Comparison of ENCODE assay signal across 34 mouse cellular contexts in the genomic region with DNA sequence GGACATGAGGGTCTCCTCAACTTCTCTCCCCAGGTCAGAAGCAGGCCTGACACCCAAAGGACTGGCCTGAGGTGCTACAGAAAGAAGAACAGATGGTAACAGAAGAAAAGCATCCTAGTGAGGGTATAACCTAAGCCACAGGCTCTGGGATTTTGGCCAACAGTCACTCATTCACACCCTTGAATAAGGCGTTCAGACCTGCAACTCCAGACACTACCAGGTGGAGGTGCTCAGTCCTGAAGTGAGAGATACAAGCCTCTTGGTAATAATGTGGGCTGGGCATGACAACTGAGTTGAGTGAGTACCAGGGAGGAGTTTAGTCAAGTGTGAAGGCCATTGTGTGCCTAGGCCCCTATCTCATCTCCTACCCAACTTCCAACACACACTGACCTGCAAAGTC. TPM values are rescaled to one million over a fixed set of nuclear protein-coding genes. Genes with fewer than 3 reads are reported as not detected.
DNase-seq lines count a peak whose midpoint lies in the region; ATAC-seq and TF ChIP-seq lines count a peak whose summit lies in the region.
"Had no signal": no experiment of that assay in that cellular context is flagged by ENCODE, and none has a peak within 500 bp of the region (broad histone marks: within the 10 kb centered on the region; RNA-seq: fewer than 3 reads in every experiment).

No protein-coding gene starts in this region.

- H3K36me3 ChIP-seq in forebrain, embryonic 10.5 days (replicated peaks): no peaks in the 10 kb centered on the region
- H3K36me3 ChIP-seq in forebrain, postnatal 0 days (ENCODE audit: insufficient read depth): no peaks in the 10 kb centered on the region
- H3K36me3 ChIP-seq: embryonic facial prominence, embryonic 12.5 days; embryonic facial prominence, embryonic 15.5 days; forebrain, embryonic 12.5 days; forebrain, embryonic 15.5 days; heart, embryonic 10.5 days; heart, embryonic 13.5 days had no signal

- DNase-seq in forebrain, embryonic 10.5 days (ENCODE audit: extremely low spot score, low spot score): no peak
- no peak for DNase-seq in forebrain, postnatal 0 days
- DNase-seq in lung, postnatal 10 days: peak; percentile 18
- no peak for DNase-seq in lung, postnatal 25 days (ENCODE audit: low spot score)
- peak; percentile 58 for DNase-seq in ES-CJ7 (ENCODE audit: low read depth, low spot score)
- DNase-seq in ZHBTc4 (ENCODE audit: low read depth, low spot score): peak; percentile 54
- DNase-seq in thymus, postnatal 14 days: no peak
- no peak for DNase-seq in adrenal gland, postnatal 25 days
- DNase-seq: adrenal gland, adult 8-10 months; cerebellum, adult 11 months; cerebellum, adult 2 months; cerebellum, adult 9-11 months; cerebellum, postnatal 25 days; gastrocnemius, postnatal 10 days; gastrocnemius, postnatal 36 days; heart, adult 2 months; heart, postnatal 14 days; heart, postnatal 4 days; kidney, adult 11 months had no signal

- no peak overlapping the region for H3K9ac ChIP-seq in forebrain, postnatal 0 days
- H3K9ac ChIP-seq: embryonic facial prominence, embryonic 12.5 days; embryonic facial prominence, embryonic 15.5 days; forebrain, embryonic 12.5 days; forebrain, embryonic 15.5 days; heart, embryonic 13.5 days; hindbrain, embryonic 14.5 days had no signal

- ATAC-seq in forebrain, postnatal 0 days: no peak
- ATAC-seq: activated CD4-positive, CD25-positive, alpha-beta regulatory T cell, adult 4 months; forebrain, embryonic 15.5 days; hindbrain, postnatal 0 days; inflammation-experienced regulatory T-cells, adult 6 months; Patski had no signal

- H3K4me1 ChIP-seq in forebrain, embryonic 10.5 days: peaks cover 7% of the 10 kb centered on the region
- no peaks in the 10 kb centered on the region for H3K4me1 ChIP-seq in forebrain, postnatal 0 days (ENCODE audit: insufficient read depth)
- H3K4me1 ChIP-seq: heart, embryonic 13.5 days had no signal

- no peaks in the 10 kb centered on the region for H3K9me3 ChIP-seq in forebrain, embryonic 10.5 days
- H3K9me3 ChIP-seq in forebrain, postnatal 0 days (ENCODE audit: low read length): no peaks in the 10 kb centered on the region
- H3K9me3 ChIP-seq: embryonic facial prominence, embryonic 12.5 days; embryonic facial prominence, embryonic 15.5 days; forebrain, embryonic 12.5 days; forebrain, embryonic 15.5 days; heart, embryonic 10.5 days; heart, embryonic 13.5 days had no signal

- peaks cover 6% of the 10 kb centered on the region; the same call in 1 of the 2 replicates for H3K27me3 ChIP-seq in forebrain, embryonic 10.5 days (ENCODE audit: poor library complexity, severe bottlenecking)
- no peaks in the 10 kb centered on the region for H3K27me3 ChIP-seq in forebrain, postnatal 0 days (ENCODE audit: insufficient read depth, low read length)
- H3K27me3 ChIP-seq: embryonic facial prominence, embryonic 12.5 days; embryonic facial prominence, embryonic 15.5 days; forebrain, embryonic 12.5 days; forebrain, embryonic 15.5 days; Patski had no signal

- no peak overlapping the region for H3K4me3 ChIP-seq in forebrain, embryonic 10.5 days
- H3K4me3 ChIP-seq in forebrain, postnatal 0 days (ENCODE audit: low read depth, low read length): no peak overlapping the region
- H3K4me3 ChIP-seq: embryonic facial prominence, embryonic 12.5 days; embryonic facial prominence, embryonic 15.5 days; forebrain, embryonic 12.5 days; forebrain, embryonic 15.5 days; heart, adult 2 months; heart, embryonic 10.5 days; heart, embryonic 13.5 days had no signal

- 73% methylated on average over 1 of the region's 1 CpGs for WGBS in forebrain, embryonic 10.5 days
- WGBS in forebrain, postnatal 0 days: 83% methylated on average over 1 of the region's 1 CpGs

- no peak for TF ChIP-seq CTCF in forebrain, postnatal 0 days (IDR thresholded peaks at IDR 0.05; ENCODE audit: low read depth)

- peak overlapping the region; percentile 4; the same call in 1 of the 2 replicates for H3K27ac ChIP-seq in forebrain, embryonic 10.5 days
- H3K27ac ChIP-seq in forebrain, postnatal 0 days (ENCODE audit: low read depth, low read length): no peak overlapping the region
- H3K27ac ChIP-seq: embryonic facial prominence, embryonic 12.5 days; embryonic facial prominence, embryonic 15.5 days; forebrain, embryonic 12.5 days; forebrain, embryonic 15.5 days; heart, adult 2 months; heart, embryonic 10.5 days; heart, embryonic 13.5 days; hindbrain, embryonic 14.5 days; hindbrain, postnatal 0 days had no signal

- no peak overlapping the region for H3K4me2 ChIP-seq in forebrain, postnatal 0 days (ENCODE audit: low read depth)
- H3K4me2 ChIP-seq: embryonic facial prominence, embryonic 12.5 days; embryonic facial prominence, embryonic 15.5 days; forebrain, embryonic 12.5 days; forebrain, embryonic 15.5 days; heart, embryonic 13.5 days; hindbrain, embryonic 14.5 days had no signal

RNA-seq across cellular contexts. Expression of gene 1810010D01Rik, which starts 53.9 kb away (rescaled TPM):
- 0.16 and 0.31 TPM in 2 replicates for polyA plus RNA-seq in forebrain, embryonic 10.5 days (2016; fragmentation: Nextera tagmentation; extraction: Ambion mirVana)
- 0.31 and 1.00 TPM in 2 replicates for total RNA-seq in forebrain, postnatal 0 days (2014; rRNA removed)
- polyA plus RNA-seq in forebrain, postnatal 0 days (2015; fragmentation: Nextera tagmentation; extraction: Ambion mirVana): 0.25 TPM in 1 of 2 replicates, not detected in the other
- 0.52 TPM in 1 of 2 replicates, not detected in the other for total RNA-seq in adrenal gland, postnatal 25 days (2021)
- total RNA-seq: common myeloid progenitor, adult 5-6 weeks; gastrocnemius, adult 18-20 months; gastrocnemius, postnatal 36 days; granulocyte monocyte progenitor cell, adult 5-6 weeks; heart, adult 2 months had no signal
- polyA plus RNA-seq: activated CD4-positive, CD25-positive, alpha-beta regulatory T cell, adult 4 months; embryonic facial prominence, embryonic 12.5 days; heart, embryonic 16.5 days; hindbrain, embryonic 14.5 days; hindbrain, postnatal 0 days; inflammation-experienced regulatory T-cells, adult 6 months; Patski had no signal

Comparison
In these comparisons a context has a peak if more than half of its experiments do, and no peak if none do; other contexts are left out.
1. DNase-seq: peak in lung, postnatal 10 days (single experiment), ES-CJ7 (single experiment) and ZHBTc4 (single experiment); none in forebrain, embryonic 10.5 days (single experiment), forebrain, postnatal 0 days (single experiment), lung, postnatal 25 days (single experiment), thymus, postnatal 14 days (single experiment) and adrenal gland, postnatal 25 days (single experiment).